Mouse (Mus musculus): ENCODE measurements around the gene Unc93a2. TPM values are rescaled to one million over a fixed set of nuclear protein-coding genes. Genes with fewer than 3 reads are reported as not detected.

Gene Unc93a2
- 1 to 10 TPM in 1 of 2 experiments, under 1 TPM in 1; 0.60 to 1.0 TPM for total RNA-seq (2023)

DNA sequence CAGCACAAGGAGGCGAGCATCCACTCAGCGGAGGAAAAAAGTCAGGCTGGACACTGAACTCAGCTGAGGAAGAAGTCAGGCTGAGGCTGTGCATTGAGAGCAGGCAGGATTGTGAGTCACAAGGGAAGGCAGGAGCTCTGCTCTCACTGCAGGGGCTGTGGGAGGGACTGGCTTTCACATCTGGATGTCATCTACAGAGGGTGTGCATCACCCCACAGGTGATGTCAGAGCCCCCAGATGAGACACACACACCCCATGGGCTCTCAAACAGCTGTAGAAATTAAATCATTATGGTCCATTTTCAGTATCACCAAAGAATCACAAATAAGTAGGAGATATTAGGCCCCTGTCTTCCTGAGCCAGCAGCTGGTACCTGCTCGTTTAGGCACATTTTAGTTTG is at the start of gene Unc93a2:
Gene Unc93a2, minus strand, starts transcription at position 101 of the 400 bp plus-strand sequence.

DNA sequence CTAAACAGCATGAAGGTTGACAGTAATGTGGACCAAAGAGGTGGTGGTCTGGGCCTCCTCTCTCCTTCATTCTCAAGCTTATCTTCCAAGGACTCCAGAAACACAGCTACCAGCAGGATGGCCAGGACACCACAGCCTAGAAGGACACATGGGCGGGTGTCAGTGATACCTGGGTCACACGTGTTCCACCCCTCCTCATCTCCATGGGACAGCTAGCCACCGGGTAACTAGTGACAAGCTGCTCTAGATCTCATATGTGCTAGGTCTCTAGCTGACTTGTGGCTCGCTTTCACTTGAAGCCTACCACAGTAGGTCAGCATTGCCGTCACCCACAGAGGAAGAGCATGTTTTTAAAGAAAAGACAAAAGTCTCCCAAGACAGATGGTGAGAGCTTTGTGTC is 13.4 kb downstream of the Unc93a2 start, which contains the start of gene Gm49630:
Gene Gm49630, minus strand, starts transcription at position 101 of the 400 bp plus-strand sequence.

DNA sequence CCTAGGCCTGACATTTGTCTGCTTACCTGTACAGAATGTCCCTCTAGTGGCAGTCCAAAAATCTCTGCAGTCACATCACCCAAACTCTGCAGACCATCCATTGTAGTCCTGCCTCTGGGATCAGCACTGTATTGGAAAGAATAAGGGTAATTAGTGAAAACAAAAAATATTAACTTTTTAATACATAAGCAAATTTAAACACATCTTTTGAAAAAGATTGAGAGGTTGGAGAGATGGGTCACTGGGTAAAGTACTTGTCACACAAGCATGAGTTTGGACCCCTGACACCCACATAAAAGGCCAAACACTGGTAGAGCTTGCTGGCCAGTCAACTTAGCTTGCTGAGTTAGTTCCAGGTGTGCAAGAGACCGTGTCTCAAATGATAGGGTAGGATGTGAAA is 32.7 kb downstream of the Unc93a2 start, which contains the start of gene Ttll2:
Gene Ttll2, minus strand, starts transcription at position 101 of the 400 bp plus-strand sequence.

DNA sequence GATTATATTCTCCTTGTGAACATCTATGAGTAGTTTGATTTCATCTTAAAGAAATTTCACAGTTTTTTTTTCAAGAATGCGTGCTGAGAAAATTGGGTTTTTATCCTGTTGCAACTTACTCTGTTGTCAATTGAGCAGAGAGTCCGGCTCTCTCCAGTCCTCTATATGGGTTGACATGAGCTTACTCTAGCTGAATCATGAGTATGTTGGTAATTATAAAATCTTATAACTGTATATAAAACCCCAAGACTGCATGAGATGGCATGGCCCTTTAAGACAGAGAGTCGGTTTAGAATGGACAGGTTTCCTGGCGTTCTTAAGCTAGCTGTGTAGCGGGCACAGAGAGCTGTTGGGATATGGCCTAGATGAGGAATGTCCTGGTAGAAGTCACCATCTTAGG is 60.9 kb downstream of the Unc93a2 start, which contains the start of gene Tcp10a:
Gene Tcp10a, plus strand, starts transcription at position 301 of the 400 bp plus-strand sequence.

Other genes with a start within 250 kb of the Unc93a2 start
- 10 to 100 TPM; 14.5 to 21.3 TPM for gene Rps6ka2, start 215.3 kb downstream of the Unc93a2 start, total RNA-seq (2023)
- not detected for gene Tcp10a, start 60.8 kb downstream of the Unc93a2 start, total RNA-seq (2023)
- gene Ttll2, start 32.8 kb downstream of the Unc93a2 start, total RNA-seq (2023): not detected
- gene Gm49630, start 13.5 kb downstream of the Unc93a2 start, total RNA-seq (2023): not detected